Mouse (Mus musculus) frontal cortex, postnatal 36 days (tissue): Measurements from ENCODE around the gene Stab2.

Source experiments
- DNase-seq, 2 experiments: peaks; one replicate each; pipeline ENCODE4 v3.0.0; 2022; ENCODE audit warnings: low spot score in 2 of 2

Gene Stab2

GRCm38 (mm10) chr10:86826929-86827328 lies 180.9 kb downstream of the Stab2 start:
- DNase-seq = no peak

- DNase-seq = no peak
Measured at GRCm38 (mm10) chr10:86825871-86826522, 181.8 kb downstream of the Stab2 start.

GRCm38 (mm10) chr10:86824871-86825270 lies 183.0 kb downstream of the Stab2 start:
- no peak for DNase-seq

GRCm38 (mm10) chr10:86824093-86824492 lies 183.7 kb downstream of the Stab2 start:
- no peak for DNase-seq

DNA sequence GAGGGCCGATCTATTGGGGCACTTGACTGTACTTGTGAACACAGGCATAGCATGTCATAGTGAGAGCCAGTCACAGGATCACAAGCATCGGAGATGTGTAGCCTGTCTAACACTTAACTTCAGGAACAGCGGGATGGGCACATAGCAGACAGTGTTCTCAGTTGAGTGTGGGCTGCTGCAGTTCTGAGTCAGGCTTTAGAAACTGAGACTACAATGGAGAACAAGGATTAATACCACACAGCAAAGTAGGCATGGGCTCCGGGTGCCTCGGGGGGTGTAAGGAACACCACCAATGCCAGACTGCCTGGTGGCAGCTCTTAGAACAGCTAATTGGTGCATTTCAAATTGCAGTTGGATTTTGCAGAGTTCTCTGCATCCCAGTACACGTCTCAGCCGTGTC lies 186.8 kb downstream of the Stab2 start:
- DNase-seq = no peak

DNA sequence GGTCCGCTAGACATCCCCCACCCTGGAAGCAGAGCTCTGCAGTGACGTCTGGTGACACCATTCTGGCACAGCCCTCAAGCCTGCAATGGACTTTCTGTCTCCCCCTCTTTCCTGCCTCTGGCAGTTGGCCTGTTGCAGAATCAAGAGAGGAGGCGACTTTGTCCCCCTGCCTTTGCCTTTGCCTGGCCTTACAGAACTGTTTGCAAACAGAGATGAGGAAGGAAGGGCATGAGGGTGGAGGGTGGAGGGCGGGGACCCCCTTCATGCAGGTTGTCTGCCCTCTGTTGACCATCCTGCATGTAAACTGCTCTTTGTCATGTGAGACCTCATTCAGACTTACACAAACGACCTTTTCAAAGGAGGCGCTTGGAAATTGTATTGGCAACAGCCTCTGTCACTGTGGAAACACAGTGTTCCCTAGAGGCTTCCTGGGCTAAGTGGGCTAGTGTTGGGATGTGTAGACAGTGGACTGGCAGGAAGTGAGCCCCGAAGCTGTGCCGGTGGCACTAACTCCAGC lies 188.1 kb downstream of the Stab2 start:
- peak; percentile 21 to 42 for DNase-seq

GRCm38 (mm10) chr10:86815133-86815532 lies 192.7 kb downstream of the Stab2 start:
- DNase-seq = no peak

DNA sequence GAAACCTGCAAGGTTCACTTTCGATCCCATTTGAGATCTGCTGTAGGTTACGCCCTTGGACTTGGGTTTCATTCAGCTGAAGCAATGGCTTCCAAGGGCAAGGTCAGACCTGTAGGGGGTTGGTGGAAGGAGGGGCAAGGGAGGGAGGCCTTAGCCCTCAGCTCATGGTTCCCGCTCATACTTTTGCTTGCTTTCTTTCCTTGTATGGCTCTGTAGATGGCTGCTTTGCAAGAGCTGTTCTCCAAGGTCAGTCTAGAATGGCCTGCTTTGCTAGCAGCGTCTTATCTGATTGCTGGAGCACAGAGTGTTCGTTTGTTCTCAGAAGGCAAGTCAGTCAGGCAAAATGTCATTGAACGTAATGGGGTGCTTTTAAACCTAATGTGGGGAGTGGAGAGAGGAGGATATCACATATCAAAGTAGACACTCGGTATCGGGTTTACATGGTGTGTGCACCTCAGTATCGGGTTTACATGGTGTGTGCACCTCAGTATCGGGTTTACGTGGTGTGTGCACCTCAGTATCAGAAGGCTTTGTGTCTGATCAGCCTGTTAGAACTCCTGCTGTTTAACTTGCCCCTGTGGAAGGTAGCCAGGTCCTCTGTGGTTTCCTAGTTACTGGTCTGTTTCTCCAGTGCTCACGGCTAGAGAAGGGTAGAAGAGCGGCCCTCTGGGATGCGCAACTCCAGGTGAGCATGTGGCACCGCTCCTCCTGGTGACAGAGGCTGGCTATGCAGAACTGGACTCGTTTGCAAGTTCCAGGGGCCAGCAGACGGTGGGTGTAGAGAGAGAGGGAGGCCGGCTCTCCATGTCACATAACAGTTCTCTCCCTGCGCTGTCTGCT lies 193.3 kb downstream of the Stab2 start:
- DNase-seq = no peak

- no peak for DNase-seq
Measured at GRCm38 (mm10) chr10:86810612-86811011, 197.2 kb downstream of the Stab2 start.

DNA sequence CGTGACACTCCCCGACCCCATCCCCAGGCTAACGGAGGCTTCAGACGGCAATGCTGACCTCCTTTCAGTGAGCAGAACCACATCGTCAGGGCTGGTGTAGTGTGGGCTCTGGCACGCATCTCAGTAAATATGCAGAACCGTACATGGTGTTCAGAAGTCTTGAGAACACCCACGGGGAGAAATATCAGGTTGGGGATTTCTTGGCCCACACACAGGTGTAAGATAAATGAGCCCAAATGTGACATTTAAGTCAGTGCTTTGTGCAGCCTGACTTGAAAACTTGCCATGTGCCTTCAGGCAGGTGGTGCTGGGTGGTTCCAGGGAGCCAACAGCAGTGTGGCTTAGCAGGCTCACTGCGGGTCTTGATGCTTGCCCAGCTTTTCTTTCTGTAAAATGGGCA lies 197.8 kb downstream of the Stab2 start:
- peak; percentile 34 to 52 for DNase-seq

GRCm38 (mm10) chr10:86808013-86808758 lies 199.6 kb downstream of the Stab2 start:
- no peak for DNase-seq

DNA sequence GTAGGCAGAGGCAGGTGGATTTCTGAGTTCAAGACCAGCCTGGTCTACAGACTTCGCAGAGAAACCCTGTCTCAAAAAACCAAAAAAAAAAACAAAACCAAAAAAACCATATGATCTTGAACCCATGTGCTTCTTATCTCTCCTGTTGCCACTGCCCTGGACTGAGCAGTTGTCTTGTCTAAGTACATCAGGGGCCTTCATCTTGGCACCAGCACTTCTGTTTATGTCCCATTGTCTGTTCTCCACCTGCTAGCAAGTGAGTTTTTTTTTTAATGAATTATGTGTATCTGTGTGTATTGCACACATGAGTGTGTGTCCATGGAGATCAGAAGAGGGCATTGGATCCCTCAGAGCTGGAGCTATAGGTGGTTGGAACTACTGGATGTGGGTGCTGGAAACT lies 200.5 kb downstream of the Stab2 start:
- no peak for DNase-seq

DNA sequence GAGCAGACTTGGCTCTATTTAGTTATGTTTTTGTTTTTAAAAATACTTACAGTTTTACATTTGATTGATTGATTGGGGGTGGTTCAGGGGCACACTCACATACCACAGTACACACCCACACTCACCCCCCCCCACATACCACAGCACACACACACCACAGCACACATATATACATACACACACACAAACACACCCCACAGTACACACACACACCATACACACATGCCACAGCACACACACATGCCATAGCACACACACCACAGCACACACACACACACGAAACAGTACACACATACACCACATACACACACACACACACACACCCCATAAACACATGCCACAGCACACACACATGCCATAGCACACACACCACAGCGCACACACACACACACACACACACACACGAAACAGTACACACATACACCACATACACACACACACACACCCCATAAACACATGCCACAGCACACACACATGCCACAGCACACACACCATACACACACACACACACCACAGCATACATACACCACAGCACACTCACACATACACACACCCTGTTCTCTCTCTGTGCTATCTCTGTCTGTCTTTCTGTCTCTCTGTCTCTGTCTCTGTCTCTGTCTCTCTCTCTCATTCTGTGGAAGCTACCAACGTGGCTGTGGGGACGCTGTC lies 211.6 kb downstream of the Stab2 start:
- no peak for DNase-seq

GRCm38 (mm10) chr10:86794794-86795535 lies 212.9 kb downstream of the Stab2 start:
- peak; percentile 43 to 44 for DNase-seq

DNA sequence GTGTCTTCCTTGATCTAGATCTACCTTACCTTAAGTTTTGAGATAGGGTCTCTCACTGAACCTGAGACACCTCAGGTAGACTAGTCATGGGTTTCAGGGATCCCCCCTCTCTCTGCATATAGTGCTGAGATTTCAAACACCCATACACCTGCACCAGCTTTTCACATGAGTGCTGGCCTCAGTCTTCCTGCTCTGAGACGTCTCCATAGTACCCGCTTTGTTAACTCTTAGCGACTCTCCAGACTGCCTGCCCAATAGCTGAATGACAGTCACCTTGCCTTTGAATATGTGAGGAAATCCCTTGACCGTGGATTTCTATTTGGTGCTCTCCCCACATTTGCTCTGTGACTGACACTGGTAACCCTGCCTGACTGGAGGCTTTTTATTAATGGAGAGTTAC lies 213.6 kb downstream of the Stab2 start:
- DNase-seq = no peak

DNA sequence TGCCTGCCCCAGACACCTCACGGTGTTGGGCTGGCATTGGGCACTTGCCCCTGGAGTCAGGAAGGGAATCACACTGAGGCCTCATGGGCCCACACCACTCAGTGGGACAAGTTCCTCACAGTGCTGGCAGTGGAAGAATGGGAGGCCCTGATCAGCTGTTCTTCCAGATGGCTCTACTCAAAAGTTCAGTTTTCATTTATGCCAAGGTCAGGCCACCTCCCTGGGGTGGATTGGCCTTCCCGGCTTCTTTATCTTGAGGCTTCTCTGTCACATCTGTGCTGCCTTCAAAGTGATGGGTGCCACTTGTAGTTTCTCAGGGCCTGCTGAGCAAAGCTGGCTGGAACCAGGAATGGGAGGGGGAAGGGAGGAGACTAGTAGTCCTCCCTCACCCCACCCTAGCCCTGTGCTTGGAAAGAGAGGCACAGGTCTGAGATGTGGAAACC lies 214.3 kb downstream of the Stab2 start:
- no peak for DNase-seq

DNA sequence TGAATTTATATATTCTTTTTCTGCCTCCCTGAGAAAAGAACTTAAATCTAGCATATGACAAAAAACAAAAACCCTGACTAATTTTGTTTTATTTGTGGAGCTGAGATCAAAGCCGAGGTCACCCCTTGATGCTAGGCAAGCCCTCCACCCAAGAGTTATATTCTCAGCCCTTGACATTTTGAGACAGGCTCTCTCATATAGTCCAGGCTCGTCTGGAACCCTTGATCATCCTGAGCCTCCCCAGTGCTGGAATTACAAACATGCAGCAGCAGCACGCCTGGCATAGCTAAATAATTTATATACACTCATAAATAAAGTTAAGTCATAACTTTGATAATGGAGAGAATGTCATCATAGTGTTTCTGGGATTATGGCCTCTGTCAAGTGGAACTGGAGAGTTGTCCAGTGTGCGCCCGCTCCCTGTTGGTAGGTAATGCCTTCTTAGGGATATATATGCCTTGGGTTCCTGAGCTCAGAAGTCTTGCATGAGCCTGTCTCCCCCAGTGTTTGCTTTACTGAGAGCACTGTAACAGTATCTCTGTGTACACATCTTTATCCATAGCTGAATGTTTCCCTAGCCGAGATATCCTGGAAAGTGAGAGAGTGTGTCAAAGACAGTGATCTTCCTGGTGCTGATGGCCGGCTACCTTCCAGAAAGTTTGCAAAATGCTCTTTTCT lies 216.2 kb downstream of the Stab2 start:
- no peak for DNase-seq
